Mouse (Mus musculus): ENCODE results near the gene Inhbb. TPM values are rescaled to one million over a fixed set of nuclear protein-coding genes. Genes with fewer than 3 reads are reported as not detected.
A peak's percentile ranks its signal among the peaks of the same experiment; 100 is the strongest.

Gene Inhbb
- polyA plus RNA-seq (2015; fragmentation: Nextera tagmentation; extraction: Ambion mirVana): 1.8 and 2.6 TPM in 2 replicates

GRCm38 (mm10) chr1:119421576-119422421 is at the start of gene Inhbb:
TSS of gene Inhbb (minus strand) at chr1:119422248.
- H3K4me2 ChIP-seq: peak within 1 kb of the TSS; percentile 100
- 0% methylated on average over 79 of the region's 92 CpGs for WGBS
- peaks cover 84% of the 10 kb centered on the region for H3K27me3 ChIP-seq
- peaks cover 51% of the 10 kb centered on the region for H3K4me1 ChIP-seq
- H3K4me3 ChIP-seq: peak within 1 kb of the TSS; percentile 70
- no peak for ATAC-seq (ENCODE audit: insufficient number of reproducible peaks, low FRiP score, low TSS enrichment, low read depth)
- H3K9me3 ChIP-seq: no peaks in the 10 kb centered on the region
- no peaks in the 10 kb centered on the region for H3K36me3 ChIP-seq
- H3K9ac ChIP-seq: peak within 1 kb of the TSS; percentile 60
- H3K27ac ChIP-seq: peak within 1 kb of the TSS; percentile 47; the same call in 1 of the 2 replicates

DNA sequence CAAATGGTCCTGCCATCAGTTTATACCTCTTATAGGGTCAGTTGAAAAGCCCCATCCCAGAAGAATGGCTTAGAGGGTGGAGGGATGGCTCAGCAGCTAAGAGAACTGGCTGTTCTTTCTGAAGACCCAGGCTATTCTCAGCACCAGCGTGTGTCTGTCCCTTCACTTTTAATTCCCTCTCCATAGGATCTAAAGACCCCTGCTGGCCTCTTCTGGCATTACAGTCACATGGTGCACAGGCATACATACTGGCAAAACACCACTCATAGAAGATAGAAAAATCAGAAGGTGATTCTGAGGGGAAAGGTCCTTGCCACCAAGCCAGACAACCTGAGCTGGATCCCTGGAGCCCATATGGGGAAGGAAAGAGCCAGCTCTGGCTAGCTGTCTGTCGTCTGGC is 41.3 kb upstream of the Inhbb start:
- no peak overlapping the region for H3K4me2 ChIP-seq
- no peak overlapping the region for H3K27ac ChIP-seq
- H3K27me3 ChIP-seq: no peaks in the 10 kb centered on the region
- ATAC-seq (ENCODE audit: insufficient number of reproducible peaks, low FRiP score, low TSS enrichment, low read depth): no peak
- H3K4me3 ChIP-seq: no peak overlapping the region
- H3K9ac ChIP-seq: no peak overlapping the region
- no peaks in the 10 kb centered on the region; the same call in 1 of the 2 replicates for H3K4me1 ChIP-seq
- no peaks in the 10 kb centered on the region for H3K36me3 ChIP-seq
- no peaks in the 10 kb centered on the region for H3K9me3 ChIP-seq
- 35% methylated on average over 2 of the region's 2 CpGs for WGBS

DNA sequence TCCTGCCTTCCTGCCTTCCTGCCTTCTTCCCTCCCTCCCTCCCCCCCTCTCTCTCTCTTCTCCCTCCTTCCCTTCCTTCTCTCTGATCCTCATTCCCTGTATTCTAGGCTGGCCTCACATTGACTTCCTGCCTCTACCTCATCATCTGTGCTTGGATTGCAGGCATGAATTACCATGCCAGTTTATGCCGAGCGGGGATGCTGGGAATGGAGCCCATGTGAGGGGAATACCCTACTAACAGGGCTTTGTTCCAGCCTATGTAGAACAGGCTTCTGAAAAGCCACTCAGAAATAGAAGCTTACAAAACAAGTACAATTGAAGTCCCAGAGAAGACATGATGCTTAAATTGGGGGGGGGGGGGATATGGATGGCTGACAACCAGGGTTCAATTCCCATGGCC is 38.0 kb upstream of the Inhbb start:
- no peak for ATAC-seq (ENCODE audit: insufficient number of reproducible peaks, low FRiP score, low TSS enrichment, low read depth)
- no peak overlapping the region for H3K4me3 ChIP-seq
- no peaks in the 10 kb centered on the region for H3K9me3 ChIP-seq
- H3K4me2 ChIP-seq: no peak overlapping the region
- 64% methylated on average over 2 of the region's 2 CpGs for WGBS
- no peaks in the 10 kb centered on the region for H3K36me3 ChIP-seq
- H3K4me1 ChIP-seq: peaks cover 17% of the 10 kb centered on the region
- peaks cover 4% of the 10 kb centered on the region; the same call in 1 of the 2 replicates for H3K27me3 ChIP-seq
- no peak overlapping the region for H3K9ac ChIP-seq
- no peak overlapping the region for H3K27ac ChIP-seq

DNA sequence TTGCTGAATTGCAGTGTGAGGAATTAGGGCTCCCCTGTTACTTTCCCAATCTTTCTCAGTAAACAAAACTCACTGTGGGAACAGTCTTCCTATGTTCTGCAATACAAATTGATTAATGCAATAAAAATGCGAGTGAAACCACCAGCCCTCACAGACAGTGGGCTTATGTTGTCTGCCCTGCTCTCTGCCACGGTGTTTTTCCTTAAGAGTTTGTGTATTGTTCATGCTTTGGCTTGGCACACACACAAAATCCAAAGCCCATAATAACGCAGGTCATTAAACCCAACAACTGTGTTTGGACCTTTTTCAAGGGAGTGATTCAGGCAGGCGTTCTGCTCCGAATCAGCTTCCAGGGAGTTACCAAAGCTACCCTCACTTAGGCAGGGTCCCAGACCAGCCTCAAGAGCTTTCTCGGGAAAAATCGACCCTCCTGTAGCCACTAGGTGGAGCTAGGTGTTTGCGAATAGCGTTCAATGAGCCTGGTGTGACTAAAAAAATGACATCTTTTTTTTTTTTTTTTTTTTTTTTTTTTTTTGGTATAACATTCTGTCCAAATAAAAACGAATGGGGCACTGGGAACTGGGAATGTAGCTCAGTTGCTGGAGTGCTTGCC is 36.1 kb upstream of the Inhbb start:
- peak overlapping the region; percentile 9; the same call in 1 of the 2 replicates for H3K4me3 ChIP-seq
- no peak for ATAC-seq (ENCODE audit: insufficient number of reproducible peaks, low FRiP score, low TSS enrichment, low read depth)
- no peaks in the 10 kb centered on the region for H3K9me3 ChIP-seq
- H3K4me1 ChIP-seq: peaks cover 23% of the 10 kb centered on the region
- H3K4me2 ChIP-seq: peak overlapping the region; percentile 48
- no peak overlapping the region for H3K9ac ChIP-seq
- WGBS: 4% methylated on average over 10 of the region's 10 CpGs
- no peak overlapping the region for H3K27ac ChIP-seq
- no peaks in the 10 kb centered on the region for H3K36me3 ChIP-seq
- H3K27me3 ChIP-seq: peaks cover 4% of the 10 kb centered on the region; the same call in 1 of the 2 replicates

DNA sequence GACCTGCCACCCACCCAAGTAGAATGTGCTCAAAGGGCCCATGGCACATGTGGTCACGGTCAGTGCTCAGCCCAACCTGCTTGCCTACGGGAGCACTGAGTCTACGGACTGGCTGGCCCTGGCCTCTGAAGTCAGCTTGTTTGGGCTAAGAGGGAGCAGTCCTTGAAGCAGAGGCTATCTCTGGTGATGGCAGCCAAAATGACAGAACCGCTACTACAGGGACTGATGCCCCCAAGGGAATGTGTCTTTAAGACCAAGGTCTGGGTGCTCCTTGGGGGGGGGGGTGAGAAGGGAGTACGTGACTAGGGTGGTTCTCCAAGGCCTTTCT is 35.4 kb upstream of the Inhbb start:
- H3K4me3 ChIP-seq: peak overlapping the region; percentile 23
- peak overlapping the region; percentile 48 for H3K4me2 ChIP-seq
- H3K36me3 ChIP-seq: no peaks in the 10 kb centered on the region
- H3K4me1 ChIP-seq: peaks cover 23% of the 10 kb centered on the region
- H3K27me3 ChIP-seq: peaks cover 4% of the 10 kb centered on the region; the same call in 1 of the 2 replicates
- no peak for ATAC-seq (ENCODE audit: insufficient number of reproducible peaks, low FRiP score, low TSS enrichment, low read depth)
- no peaks in the 10 kb centered on the region for H3K9me3 ChIP-seq
- peak overlapping the region; percentile 47; the same call in 1 of the 2 replicates for H3K27ac ChIP-seq
- 18% methylated on average over 5 of the region's 5 CpGs for WGBS
- no peak overlapping the region for H3K9ac ChIP-seq

DNA sequence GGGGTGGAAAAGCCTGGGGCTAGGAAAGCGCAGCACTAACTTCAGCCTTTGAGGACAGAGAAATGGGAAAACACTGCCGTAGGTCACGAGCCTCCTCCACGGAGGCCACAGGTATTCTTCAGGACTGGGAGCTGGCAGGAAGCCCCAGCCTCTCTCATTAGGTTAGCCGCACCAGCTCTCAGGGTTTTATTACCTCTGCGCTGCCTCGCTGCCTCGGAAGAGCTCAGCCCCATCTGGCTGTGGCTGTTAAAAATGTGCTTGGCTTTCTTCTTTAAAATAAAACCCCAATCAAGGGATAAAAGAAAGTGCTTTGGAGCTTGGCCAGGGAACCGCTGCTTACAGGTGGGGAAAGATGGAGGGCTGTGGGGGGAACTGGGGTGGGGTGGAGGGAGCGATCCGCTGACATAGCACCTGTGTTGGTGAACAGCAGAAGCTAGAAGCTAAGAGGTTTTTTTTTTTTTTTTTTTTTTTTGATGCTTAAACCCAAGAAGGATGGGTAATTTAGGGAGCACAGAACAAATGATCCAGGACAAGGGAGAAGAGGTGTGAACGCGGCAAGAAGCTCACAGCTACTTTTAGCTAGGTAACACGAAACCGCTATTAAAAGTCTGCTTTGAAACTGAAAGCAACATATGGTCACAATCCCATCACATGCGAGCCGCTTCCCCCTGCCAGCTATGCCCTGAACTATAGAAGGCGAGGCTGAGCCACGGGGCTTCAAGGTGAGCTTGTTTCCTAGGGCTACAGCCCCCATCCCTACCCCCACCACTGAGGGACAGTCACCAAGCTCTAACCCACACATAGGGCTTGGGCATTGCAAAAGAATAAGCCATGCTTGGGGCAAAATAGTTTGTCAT is 34.9 kb upstream of the Inhbb start:
- Histone ChIP-seq H3K4me1 (peaks cover 23% of the 10 kb centered on the region), H3K9ac (no peak overlapping the region), H3K9me3 (no peaks in the 10 kb centered on the region), H3K4me3 (peak overlapping the region; percentile 23), H3K36me3 (no peaks in the 10 kb centered on the region), H3K27me3 (peaks cover 4% of the 10 kb centered on the region; the same call in 1 of the 2 replicates), H3K4me2 (peak overlapping the region; percentile 48), H3K27ac (peak overlapping the region; percentile 47; the same call in 1 of the 2 replicates)
- WGBS: 4% methylated on average over 19 of the region's 19 CpGs
- peak; percentile 52; the same call in 1 of the 2 replicates for ATAC-seq (ENCODE audit: insufficient number of reproducible peaks, low FRiP score, low TSS enrichment, low read depth)

DNA sequence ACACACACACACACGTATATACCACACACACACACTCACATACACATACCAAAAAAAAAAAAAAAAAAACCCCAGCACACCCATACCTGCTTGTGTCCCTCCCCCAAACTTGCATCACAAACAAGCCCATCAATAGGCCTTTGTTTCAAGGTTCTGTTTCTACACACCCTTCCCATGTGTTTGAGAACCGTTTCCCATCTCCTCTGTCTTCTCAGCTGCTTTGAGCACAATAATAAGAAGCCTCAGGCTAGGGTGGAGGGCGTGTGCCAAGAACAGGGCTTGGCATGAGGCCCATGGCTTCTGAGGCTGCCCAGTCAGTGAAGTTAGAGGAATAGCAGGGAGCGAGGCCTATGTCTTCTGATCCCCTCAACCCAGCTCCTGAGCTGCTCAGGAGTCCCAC is 31.7 kb upstream of the Inhbb start:
- H3K4me1 ChIP-seq: peaks cover 23% of the 10 kb centered on the region
- ATAC-seq (ENCODE audit: insufficient number of reproducible peaks, low FRiP score, low TSS enrichment, low read depth): no peak
- peaks cover 4% of the 10 kb centered on the region; the same call in 1 of the 2 replicates for H3K27me3 ChIP-seq
- no peaks in the 10 kb centered on the region for H3K9me3 ChIP-seq
- no peak overlapping the region for H3K4me3 ChIP-seq
- no peak overlapping the region for H3K27ac ChIP-seq
- H3K9ac ChIP-seq: no peak overlapping the region
- no peak overlapping the region for H3K4me2 ChIP-seq
- no peaks in the 10 kb centered on the region for H3K36me3 ChIP-seq
- 33% methylated on average over 3 of the region's 4 CpGs for WGBS

- no peaks in the 10 kb centered on the region for H3K36me3 ChIP-seq
- no peaks in the 10 kb centered on the region for H3K9me3 ChIP-seq
- WGBS: 51% methylated on average over 10 of the region's 10 CpGs
- H3K4me3 ChIP-seq: no peak overlapping the region
- no peak overlapping the region for H3K9ac ChIP-seq
- ATAC-seq (ENCODE audit: insufficient number of reproducible peaks, low FRiP score, low TSS enrichment, low read depth): no peak
- peaks cover 7% of the 10 kb centered on the region for H3K4me1 ChIP-seq
- no peak overlapping the region for H3K27ac ChIP-seq
- H3K4me2 ChIP-seq: no peak overlapping the region
- H3K27me3 ChIP-seq: peaks cover 4% of the 10 kb centered on the region; the same call in 1 of the 2 replicates
These were observed 29.4 kb upstream of the Inhbb start for GRCm38 (mm10) chr1:119451417-119451816.

DNA sequence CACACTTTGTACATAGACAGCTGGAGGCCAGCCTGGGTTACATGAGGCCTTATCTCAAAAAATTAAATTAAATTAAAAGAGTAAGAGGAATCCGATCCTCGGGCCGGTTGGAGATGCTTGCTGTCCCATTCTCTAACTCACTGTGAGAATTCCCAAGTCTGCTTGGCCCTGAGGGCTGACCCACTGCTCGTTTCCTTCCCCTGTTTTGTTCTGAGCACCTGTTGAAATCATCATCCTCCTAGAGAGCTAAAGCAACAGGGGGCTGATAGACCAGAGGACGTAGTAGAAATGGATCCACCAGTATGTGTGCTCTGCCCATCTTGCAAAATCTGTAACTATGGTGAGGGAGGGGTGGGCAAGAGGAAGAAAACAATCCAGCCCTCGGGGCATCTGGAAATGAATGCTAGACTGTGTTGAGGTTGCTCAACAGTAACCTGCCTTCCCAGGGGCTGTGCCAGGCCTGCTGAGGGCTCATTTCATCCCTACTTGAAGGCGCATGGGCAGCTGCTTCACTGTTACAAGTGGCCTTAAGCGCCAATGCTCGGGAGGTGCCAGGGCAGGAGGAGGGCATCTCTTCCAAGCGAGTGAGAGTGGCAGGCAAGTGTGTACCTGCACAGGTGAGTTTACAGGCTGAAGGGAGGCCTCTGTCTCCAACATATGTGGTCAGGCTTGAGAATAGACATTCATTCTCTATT is 28.8 kb upstream of the Inhbb start:
- Histone ChIP-seq H3K9me3 (no peaks in the 10 kb centered on the region), H3K4me2 (no peak overlapping the region), H3K4me3 (no peak overlapping the region), H3K4me1 (peaks cover 7% of the 10 kb centered on the region; the same call in 1 of the 2 replicates), H3K9ac (no peak overlapping the region), H3K27ac (no peak overlapping the region), H3K36me3 (no peaks in the 10 kb centered on the region), H3K27me3 (no peaks in the 10 kb centered on the region)
- WGBS: 75% methylated on average over 10 of the region's 10 CpGs
- no peak for ATAC-seq (ENCODE audit: insufficient number of reproducible peaks, low FRiP score, low TSS enrichment, low read depth)

- Histone ChIP-seq H3K36me3 (no peaks in the 10 kb centered on the region), H3K27me3 (no peaks in the 10 kb centered on the region), H3K4me3 (no peak overlapping the region), H3K9ac (no peak overlapping the region), H3K4me2 (no peak overlapping the region), H3K27ac (no peak overlapping the region), H3K4me1 (no peaks in the 10 kb centered on the region), H3K9me3 (no peaks in the 10 kb centered on the region)
- no peak for ATAC-seq (ENCODE audit: insufficient number of reproducible peaks, low FRiP score, low TSS enrichment, low read depth)
- WGBS: 63% methylated on average over 10 of the region's 10 CpGs
These were observed 24.8 kb upstream of the Inhbb start for GRCm38 (mm10) chr1:119446753-119447283.
